Mouse (Mus musculus): ENCODE measurements around the gene Adh1. TPM values are rescaled to one million over a fixed set of nuclear protein-coding genes. Genes with fewer than 3 reads are reported as not detected.
A peak's percentile ranks its signal among the peaks of the same experiment; 100 is the strongest.

The Adh1 gene
- polyA plus RNA-seq, 1 experiment from 2014 or later, result 14.0 TPM

- H3K9ac ChIP-seq (ENCODE audit: low read length), result no peak overlapping the region
- no peak overlapping the region for H3K4me3 ChIP-seq (ENCODE audit: low read length)
- H3K36me3 ChIP-seq (ENCODE audit: control insufficient read depth, insufficient read depth), result no peaks in the 10 kb centered on the region
- 82% methylated on average over 4 of the region's 4 CpGs for WGBS
- no peak overlapping the region for H3K27ac ChIP-seq (ENCODE audit: low read length)
- ATAC-seq (replicated peaks; ENCODE audit: extremely low read depth, insufficient read depth, low FRiP score), result no peak
- H3K27me3 ChIP-seq (ENCODE audit: control insufficient read depth, insufficient read depth, low read length), result no peaks in the 10 kb centered on the region
- H3K9me3 ChIP-seq (replicated peaks; ENCODE audit: control insufficient read depth, low read length), result no peaks in the 10 kb centered on the region
- no peaks in the 10 kb centered on the region for H3K4me1 ChIP-seq (ENCODE audit: control insufficient read depth, insufficient read depth, low read length)
- no peak overlapping the region for H3K4me2 ChIP-seq (ENCODE audit: low read depth, low read length)
Measured at GRCm38 (mm10) chr3:138287686-138288085, 26.9 kb downstream of the Adh1 start.

GRCm38 (mm10) chr3:138290672-138291071 is 29.9 kb downstream of the Adh1 start:
- H3K27ac ChIP-seq (ENCODE audit: low read length), result no peak overlapping the region
- H3K9me3 ChIP-seq (replicated peaks; ENCODE audit: control insufficient read depth, low read length), result peaks cover 2% of the 10 kb centered on the region
- no peaks in the 10 kb centered on the region for H3K36me3 ChIP-seq (ENCODE audit: control insufficient read depth, insufficient read depth)
- no peak for ATAC-seq (replicated peaks; ENCODE audit: extremely low read depth, insufficient read depth, low FRiP score)
- 85% methylated on average over 2 of the region's 2 CpGs for WGBS
- no peaks in the 10 kb centered on the region for H3K27me3 ChIP-seq (ENCODE audit: control insufficient read depth, insufficient read depth, low read length)
- no peak overlapping the region for H3K4me3 ChIP-seq (ENCODE audit: low read length)
- no peaks in the 10 kb centered on the region for H3K4me1 ChIP-seq (ENCODE audit: control insufficient read depth, insufficient read depth, low read length)
- H3K4me2 ChIP-seq (ENCODE audit: low read depth, low read length), result no peak overlapping the region
- no peak overlapping the region for H3K9ac ChIP-seq (ENCODE audit: low read length)

- Histone ChIP-seq H3K27ac (ENCODE audit: low read length) (no peak overlapping the region), H3K9me3 (replicated peaks; ENCODE audit: control insufficient read depth, low read length) (peaks cover 2% of the 10 kb centered on the region), H3K4me2 (ENCODE audit: low read depth, low read length) (no peak overlapping the region), H3K36me3 (ENCODE audit: control insufficient read depth, insufficient read depth) (no peaks in the 10 kb centered on the region), H3K9ac (ENCODE audit: low read length) (no peak overlapping the region), H3K4me3 (ENCODE audit: low read length) (no peak overlapping the region), H3K4me1 (ENCODE audit: control insufficient read depth, insufficient read depth, low read length) (no peaks in the 10 kb centered on the region), H3K27me3 (ENCODE audit: control insufficient read depth, insufficient read depth, low read length) (no peaks in the 10 kb centered on the region)
- no peak for ATAC-seq (replicated peaks; ENCODE audit: extremely low read depth, insufficient read depth, low FRiP score)
- 86% methylated on average over 4 of the region's 4 CpGs for WGBS
Measured at GRCm38 (mm10) chr3:138291529-138292117, 30.8 kb downstream of the Adh1 start.

- no peak overlapping the region for H3K27ac ChIP-seq (ENCODE audit: low read length)
- ATAC-seq (replicated peaks; ENCODE audit: extremely low read depth, insufficient read depth, low FRiP score), result no peak
- no peaks in the 10 kb centered on the region for H3K27me3 ChIP-seq (ENCODE audit: control insufficient read depth, insufficient read depth, low read length)
- peaks cover 11% of the 10 kb centered on the region for H3K9me3 ChIP-seq (replicated peaks; ENCODE audit: control insufficient read depth, low read length)
- H3K4me3 ChIP-seq (ENCODE audit: low read length), result no peak overlapping the region
- 82% methylated on average over 7 of the region's 7 CpGs for WGBS
- H3K36me3 ChIP-seq (ENCODE audit: control insufficient read depth, insufficient read depth), result no peaks in the 10 kb centered on the region
- no peaks in the 10 kb centered on the region for H3K4me1 ChIP-seq (ENCODE audit: control insufficient read depth, insufficient read depth, low read length)
- H3K4me2 ChIP-seq (ENCODE audit: low read depth, low read length), result no peak overlapping the region
- no peak overlapping the region for H3K9ac ChIP-seq (ENCODE audit: low read length)
Measured at GRCm38 (mm10) chr3:138293298-138293895, 32.6 kb downstream of the Adh1 start.

DNA sequence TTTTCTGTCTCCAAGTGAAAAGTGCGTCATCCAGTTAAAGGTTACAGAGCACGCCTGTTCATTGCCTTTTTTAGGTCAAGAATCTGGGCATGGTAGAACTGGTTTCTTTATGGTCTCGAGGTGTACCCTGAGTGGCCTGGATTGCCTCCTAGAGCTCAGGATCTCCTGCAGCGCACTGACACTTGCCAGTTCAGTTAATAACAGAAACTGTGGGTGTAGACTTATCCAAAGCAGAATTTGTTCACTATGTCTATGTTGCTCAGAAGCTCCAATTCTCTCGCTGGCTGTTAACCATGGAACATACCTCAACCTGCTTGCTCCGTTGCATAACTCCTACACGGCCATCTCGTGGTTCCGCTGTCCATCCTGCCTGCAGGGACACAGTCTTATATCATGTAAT is 39.3 kb downstream of the Adh1 start:
- Histone ChIP-seq H3K27ac (ENCODE audit: low read length) (no peak overlapping the region), H3K4me2 (ENCODE audit: low read depth, low read length) (no peak overlapping the region), H3K27me3 (ENCODE audit: control insufficient read depth, insufficient read depth, low read length) (no peaks in the 10 kb centered on the region), H3K4me1 (ENCODE audit: control insufficient read depth, insufficient read depth, low read length) (peaks cover 11% of the 10 kb centered on the region), H3K4me3 (ENCODE audit: low read length) (no peak overlapping the region), H3K9me3 (replicated peaks; ENCODE audit: control insufficient read depth, low read length) (peaks cover 11% of the 10 kb centered on the region), H3K9ac (ENCODE audit: low read length) (no peak overlapping the region), H3K36me3 (ENCODE audit: control insufficient read depth, insufficient read depth) (no peaks in the 10 kb centered on the region)
- 88% methylated on average over 9 of the region's 9 CpGs for WGBS
- no peak for ATAC-seq (replicated peaks; ENCODE audit: extremely low read depth, insufficient read depth, low FRiP score)

DNA sequence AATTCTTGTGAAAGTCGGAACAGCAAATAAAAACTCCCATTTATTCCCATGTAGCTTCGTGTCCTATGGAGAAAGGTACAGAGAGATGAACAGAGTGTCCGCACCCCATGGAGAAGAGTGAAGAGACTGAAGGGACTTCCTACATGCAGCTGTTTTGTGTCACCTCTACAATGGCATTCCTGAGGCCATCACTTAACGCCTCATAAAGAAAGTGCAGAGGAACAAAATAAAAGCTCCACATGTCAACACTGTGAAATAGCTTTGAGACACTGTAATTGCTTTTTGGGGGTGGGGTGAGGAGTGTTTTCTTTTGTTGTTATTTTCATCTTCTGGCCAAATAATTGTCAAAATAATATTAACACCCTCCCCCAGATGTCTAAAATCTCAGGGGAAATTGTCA is 41.9 kb downstream of the Adh1 start:
- Histone ChIP-seq H3K27ac (ENCODE audit: low read length) (no peak overlapping the region), H3K4me3 (ENCODE audit: low read length) (no peak overlapping the region), H3K27me3 (ENCODE audit: control insufficient read depth, insufficient read depth, low read length) (no peaks in the 10 kb centered on the region), H3K4me1 (ENCODE audit: control insufficient read depth, insufficient read depth, low read length) (peaks cover 16% of the 10 kb centered on the region), H3K9me3 (replicated peaks; ENCODE audit: control insufficient read depth, low read length) (peaks cover 8% of the 10 kb centered on the region), H3K9ac (ENCODE audit: low read length) (no peak overlapping the region), H3K36me3 (ENCODE audit: control insufficient read depth, insufficient read depth) (no peaks in the 10 kb centered on the region), H3K4me2 (ENCODE audit: low read depth, low read length) (no peak overlapping the region)
- 52% methylated on average over 4 of the region's 4 CpGs for WGBS
- ATAC-seq (replicated peaks; ENCODE audit: extremely low read depth, insufficient read depth, low FRiP score), result no peak

DNA sequence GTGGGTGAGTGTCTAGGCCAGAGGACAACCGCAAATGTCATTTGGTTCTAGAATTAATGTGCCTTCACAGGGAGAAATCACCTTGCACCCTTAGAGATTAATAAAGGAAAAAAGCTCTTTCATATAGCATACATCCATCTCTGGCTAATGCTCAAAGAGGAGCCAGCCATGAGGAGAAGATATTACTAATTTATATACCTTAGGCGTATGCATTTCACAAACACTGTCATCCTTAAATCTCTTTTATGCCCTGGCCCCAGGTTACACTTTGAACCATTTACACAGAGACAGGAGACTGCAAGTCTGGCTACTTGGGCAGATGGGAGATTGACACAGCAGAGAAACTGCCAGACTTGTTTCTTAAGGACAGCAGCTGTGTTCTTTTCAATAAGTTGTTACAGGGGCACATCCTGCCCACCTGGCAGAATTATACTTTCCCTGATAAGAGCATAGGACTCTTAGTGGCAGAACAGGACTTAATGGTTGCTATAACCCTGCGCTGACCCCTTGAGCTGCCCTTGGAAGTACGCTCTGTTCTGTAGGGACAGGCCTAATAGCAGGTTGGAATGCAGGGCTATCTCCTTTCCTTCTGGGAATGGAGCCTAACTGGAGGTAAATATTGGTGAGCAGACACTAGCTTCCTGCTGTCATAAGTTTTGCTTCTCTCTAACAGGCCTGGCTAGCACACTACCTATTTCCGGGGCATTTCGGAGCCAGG is 43.1 kb downstream of the Adh1 start:
- Histone ChIP-seq H3K27me3 (ENCODE audit: control insufficient read depth, insufficient read depth, low read length) (no peaks in the 10 kb centered on the region), H3K4me1 (ENCODE audit: control insufficient read depth, insufficient read depth, low read length) (peaks cover 16% of the 10 kb centered on the region), H3K9me3 (replicated peaks; ENCODE audit: control insufficient read depth, low read length) (no peaks in the 10 kb centered on the region), H3K9ac (ENCODE audit: low read length) (no peak overlapping the region), H3K4me3 (ENCODE audit: low read length) (no peak overlapping the region), H3K36me3 (ENCODE audit: control insufficient read depth, insufficient read depth) (no peaks in the 10 kb centered on the region), H3K4me2 (ENCODE audit: low read depth, low read length) (no peak overlapping the region), H3K27ac (ENCODE audit: low read length) (no peak overlapping the region)
- ATAC-seq (replicated peaks; ENCODE audit: extremely low read depth, insufficient read depth, low FRiP score), result peak; percentile 58; the same call in 1 of the 2 replicates
- WGBS, result 59% methylated on average over 6 of the region's 6 CpGs

DNA sequence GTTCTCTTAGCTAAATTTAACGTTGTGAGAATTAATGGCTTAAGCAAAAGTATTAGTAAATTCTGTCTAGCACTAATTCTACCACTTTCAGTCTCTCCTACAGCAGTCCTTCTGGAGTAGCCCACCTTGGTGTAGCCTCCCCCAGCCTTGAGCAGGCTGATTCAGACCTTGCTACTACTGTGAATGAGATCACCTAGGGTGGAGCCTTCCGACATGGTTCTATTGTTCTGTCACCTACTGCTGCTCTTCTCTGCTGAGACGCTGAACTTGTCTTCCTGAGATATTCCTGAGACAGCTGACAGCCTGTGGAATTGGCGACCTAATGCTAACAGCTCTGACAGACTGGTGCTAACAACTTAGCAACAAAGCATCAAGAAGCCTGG is 43.7 kb downstream of the Adh1 start:
- 37% methylated on average over 4 of the region's 4 CpGs for WGBS
- ATAC-seq (replicated peaks; ENCODE audit: extremely low read depth, insufficient read depth, low FRiP score), result no peak
- Histone ChIP-seq H3K4me3 (ENCODE audit: low read length) (no peak overlapping the region), H3K4me1 (ENCODE audit: control insufficient read depth, insufficient read depth, low read length) (peaks cover 16% of the 10 kb centered on the region), H3K27ac (ENCODE audit: low read length) (no peak overlapping the region), H3K9me3 (replicated peaks; ENCODE audit: control insufficient read depth, low read length) (no peaks in the 10 kb centered on the region), H3K36me3 (ENCODE audit: control insufficient read depth, insufficient read depth) (no peaks in the 10 kb centered on the region), H3K4me2 (ENCODE audit: low read depth, low read length) (no peak overlapping the region), H3K27me3 (ENCODE audit: control insufficient read depth, insufficient read depth, low read length) (no peaks in the 10 kb centered on the region), H3K9ac (ENCODE audit: low read length) (no peak overlapping the region)

- WGBS, result 67% methylated on average over 10 of the region's 10 CpGs
- Histone ChIP-seq H3K27ac (ENCODE audit: low read length) (no peak overlapping the region), H3K27me3 (ENCODE audit: control insufficient read depth, insufficient read depth, low read length) (no peaks in the 10 kb centered on the region), H3K4me2 (ENCODE audit: low read depth, low read length) (no peak overlapping the region), H3K4me1 (ENCODE audit: control insufficient read depth, insufficient read depth, low read length) (peaks cover 16% of the 10 kb centered on the region), H3K36me3 (ENCODE audit: control insufficient read depth, insufficient read depth) (no peaks in the 10 kb centered on the region), H3K9ac (ENCODE audit: low read length) (no peak overlapping the region), H3K9me3 (replicated peaks; ENCODE audit: control insufficient read depth, low read length) (no peaks in the 10 kb centered on the region), H3K4me3 (ENCODE audit: low read length) (no peak overlapping the region)
- no peak for ATAC-seq (replicated peaks; ENCODE audit: extremely low read depth, insufficient read depth, low FRiP score)
Measured at GRCm38 (mm10) chr3:138305486-138306289, 44.9 kb downstream of the Adh1 start.
